Mouse (Mus musculus): ENCODE measurements at regions not wholly inside any gene's neighbourhood (a gene's known extent, or its start where the extent isn't known, plus 50 kb on each side); places are given as distances from the start of the nearest gene placed in this dataset.
A peak's percentile ranks its signal among the peaks of the same experiment; 100 is the strongest.
"Not testable (repeated sequence)": the region's sequence is repeated elsewhere in the genome, so short reads cannot be mapped to it uniquely, and the experiment has no call there.

- DNase-seq (ENCODE audit: low spot score in 2 of 2), result not testable (repeated sequence)
Measured at GRCm38 (mm10) chr14:19080001-19080400, 185.9 kb upstream of the Ube2e2 start.

GRCm38 (mm10) chr14:19041984-19042760, 148.1 kb upstream of the Ube2e2 start:
- peak; percentile 65 to 81 for DNase-seq (ENCODE audit: low spot score in 2 of 2)

GRCm38 (mm10) chr14:19020102-19020501, 126.0 kb upstream of the Ube2e2 start:
- no peak for DNase-seq (ENCODE audit: low spot score in 2 of 2)

DNA sequence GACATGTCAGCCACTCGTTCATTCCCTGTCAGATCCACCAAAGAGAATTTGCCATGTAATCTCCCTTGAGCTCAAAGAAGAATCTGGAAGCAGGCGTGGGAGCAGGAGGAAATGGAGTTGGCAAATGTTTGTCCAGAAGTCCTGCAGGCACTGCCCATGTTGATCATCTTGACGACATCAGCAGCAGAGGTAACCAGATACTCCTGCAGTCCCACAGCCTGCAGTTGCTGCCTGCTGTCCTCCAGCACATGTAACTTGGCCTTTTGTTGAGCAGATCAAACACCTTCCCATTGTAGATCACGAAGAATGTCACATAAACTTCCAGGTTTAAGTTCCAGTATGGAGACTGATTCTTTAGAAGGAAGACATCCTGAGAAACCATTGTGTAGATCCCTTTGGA, 121.3 kb upstream of the Ube2e2 start:
- no peak for DNase-seq (ENCODE audit: low spot score in 2 of 2)

DNA sequence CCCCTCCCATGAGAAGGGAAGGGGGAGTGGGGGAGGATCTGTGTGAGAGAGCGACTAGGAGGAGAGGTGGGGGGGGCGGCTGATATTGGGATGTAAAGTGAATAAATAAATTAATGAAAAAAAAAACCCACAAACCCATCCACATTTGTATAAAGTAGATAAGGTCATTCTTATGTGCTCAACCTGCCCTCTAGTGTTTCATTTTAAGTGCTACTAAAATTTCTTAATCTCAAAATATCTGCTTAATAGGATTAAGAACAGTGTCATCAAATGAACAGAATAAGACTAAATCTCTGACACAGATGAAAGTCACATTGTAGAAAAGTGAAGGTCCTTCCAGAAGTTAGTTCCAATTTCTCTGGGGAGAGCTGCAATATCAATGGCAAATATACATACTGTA, 119.5 kb upstream of the Ube2e2 start:
- not testable (repeated sequence) for DNase-seq (ENCODE audit: low spot score in 2 of 2)

GRCm38 (mm10) chr14:18983901-18984300, 89.8 kb upstream of the Ube2e2 start:
- DNase-seq (ENCODE audit: low spot score in 2 of 2), result peak in 1 of 2 experiments; percentile 14

- DNase-seq (ENCODE audit: low spot score in 2 of 2), result no peak
Measured at GRCm38 (mm10) chr14:18963864-18964263, 69.8 kb upstream of the Ube2e2 start.

GRCm38 (mm10) chr14:18963287-18963686, 69.2 kb upstream of the Ube2e2 start:
- DNase-seq (ENCODE audit: low spot score in 2 of 2), result no peak

All from layer of hippocampus, postnatal 10 days (tissue).